Mouse (Mus musculus): ENCODE data around the gene Opcml. TPM values are rescaled to one million over a fixed set of nuclear protein-coding genes. Genes with fewer than 3 reads are reported as not detected.
A peak's percentile ranks its signal among the peaks of the same experiment; 100 is the strongest.

Gene Opcml
- total RNA-seq, 2 experiments from 2014 or later = 318 to 348 TPM

- DNase-seq (ENCODE audit: low spot score in 2 of 2) = no peak
Observed at GRCm38 (mm10) chr9:27824424-27824823, 33.8 kb downstream of the Opcml start.

- DNase-seq (ENCODE audit: low spot score in 2 of 2) = no peak
Observed at GRCm38 (mm10) chr9:27830519-27830918, 39.9 kb downstream of the Opcml start.

- DNase-seq (ENCODE audit: low spot score in 2 of 2) = no peak
Observed at GRCm38 (mm10) chr9:27842806-27843205, 52.2 kb downstream of the Opcml start.

GRCm38 (mm10) chr9:27871624-27872023 lies 81.0 kb downstream of the Opcml start:
- no peak for DNase-seq (ENCODE audit: low spot score in 2 of 2)

GRCm38 (mm10) chr9:27889636-27890035 lies 99.1 kb downstream of the Opcml start:
- DNase-seq (ENCODE audit: low spot score in 2 of 2) = no peak

GRCm38 (mm10) chr9:27917250-27917649 lies 126.7 kb downstream of the Opcml start:
- DNase-seq (ENCODE audit: low spot score in 2 of 2) = no peak

GRCm38 (mm10) chr9:27923495-27923894 lies 132.9 kb downstream of the Opcml start:
- DNase-seq (ENCODE audit: low spot score in 2 of 2) = no peak

- DNase-seq (ENCODE audit: low spot score in 2 of 2) = peak in 1 of 2 experiments; percentile 37
Observed at GRCm38 (mm10) chr9:27923945-27924825, 133.6 kb downstream of the Opcml start.

GRCm38 (mm10) chr9:27925650-27926049 lies 135.1 kb downstream of the Opcml start:
- no peak for DNase-seq (ENCODE audit: low spot score in 2 of 2)

- DNase-seq (ENCODE audit: low spot score in 2 of 2) = no peak
Observed at GRCm38 (mm10) chr9:27937253-27937652, 146.7 kb downstream of the Opcml start.

GRCm38 (mm10) chr9:27937660-27938059 lies 147.1 kb downstream of the Opcml start:
- DNase-seq (ENCODE audit: low spot score in 2 of 2) = no peak

GRCm38 (mm10) chr9:27945323-27946010 lies 154.9 kb downstream of the Opcml start:
- no peak for DNase-seq (ENCODE audit: low spot score in 2 of 2)

- no peak for DNase-seq (ENCODE audit: low spot score in 2 of 2)
Observed at GRCm38 (mm10) chr9:27951110-27951509, 160.5 kb downstream of the Opcml start.

- no peak for DNase-seq (ENCODE audit: low spot score in 2 of 2)
Observed at GRCm38 (mm10) chr9:27961682-27962081, 171.1 kb downstream of the Opcml start.

- DNase-seq (ENCODE audit: low spot score in 2 of 2) = no peak
Observed at GRCm38 (mm10) chr9:27963385-27963784, 172.8 kb downstream of the Opcml start.

GRCm38 (mm10) chr9:27964902-27965550 lies 174.5 kb downstream of the Opcml start:
- no peak for DNase-seq (ENCODE audit: low spot score in 2 of 2)

GRCm38 (mm10) chr9:27968266-27968665 lies 177.7 kb downstream of the Opcml start:
- peak in 1 of 2 experiments; percentile 28 for DNase-seq (ENCODE audit: low spot score in 2 of 2)

GRCm38 (mm10) chr9:27972293-27972692 lies 181.7 kb downstream of the Opcml start:
- no peak for DNase-seq (ENCODE audit: low spot score in 2 of 2)

- DNase-seq (ENCODE audit: low spot score in 2 of 2) = no peak
Observed at GRCm38 (mm10) chr9:27982576-27982975, 192.0 kb downstream of the Opcml start.

- DNase-seq (ENCODE audit: low spot score in 2 of 2) = no peak
Observed at GRCm38 (mm10) chr9:27986604-27987588, 196.3 kb downstream of the Opcml start.

- DNase-seq (ENCODE audit: low spot score in 2 of 2) = no peak
Observed at GRCm38 (mm10) chr9:27991611-27992010, 201.0 kb downstream of the Opcml start.

Data from layer of hippocampus, postnatal 14 days (tissue).